ENCODE assay signal across 12 mouse cellular contexts in genomic region chr10:83850881-83851280, GRCm38 (mm10).
DNase-seq lines count a peak whose midpoint lies in the region; ATAC-seq lines count a peak whose summit lies in the region.
"Had no signal": no experiment of that assay in that cellular context is flagged by ENCODE, and none has a peak within 500 bp of the region (broad histone marks: within the 10 kb centered on the region; RNA-seq: fewer than 3 reads in every experiment).

No protein-coding gene starts in this region.

- no peaks in the 10 kb centered on the region for H3K36me3 ChIP-seq in hindbrain, embryonic 11.5 days (ENCODE audit: control insufficient read depth, insufficient read depth, low read length)
- no peaks in the 10 kb centered on the region for H3K36me3 ChIP-seq in hindbrain, embryonic 13.5 days
- no peaks in the 10 kb centered on the region for H3K36me3 ChIP-seq in midbrain, embryonic 13.5 days
- no peaks in the 10 kb centered on the region for H3K36me3 ChIP-seq in midbrain, embryonic 10.5 days
- H3K36me3 ChIP-seq in embryonic facial prominence, embryonic 10.5 days (replicated peaks): no peaks in the 10 kb centered on the region
- H3K36me3 ChIP-seq: heart, embryonic 15.5 days; lung, embryonic 15.5 days; midbrain, embryonic 15.5 days had no signal

- H3K4me3 ChIP-seq in hindbrain, embryonic 11.5 days (ENCODE audit: low read depth, low read length): no peak overlapping the region
- H3K4me3 ChIP-seq in hindbrain, embryonic 13.5 days: no peak overlapping the region
- H3K4me3 ChIP-seq in midbrain, embryonic 13.5 days (replicated peaks): no peak overlapping the region
- no peak overlapping the region for H3K4me3 ChIP-seq in midbrain, embryonic 10.5 days
- no peak overlapping the region for H3K4me3 ChIP-seq in embryonic facial prominence, embryonic 10.5 days
- H3K4me3 ChIP-seq: heart, embryonic 15.5 days; lung, embryonic 15.5 days; midbrain, embryonic 15.5 days had no signal

- no peak; the same call in 1 of the 2 replicates for ATAC-seq in hindbrain, embryonic 11.5 days (ENCODE audit: low FRiP score)
- no peak for ATAC-seq in hindbrain, embryonic 13.5 days (ENCODE audit: low FRiP score)
- peak; percentile 48; the same call in 1 of the 2 replicates for ATAC-seq in midbrain, embryonic 13.5 days
- no peak for ATAC-seq in inflammation-experienced regulatory T-cells, adult 6 months
- ATAC-seq: midbrain, embryonic 15.5 days had no signal

- H3K27me3 ChIP-seq in hindbrain, embryonic 11.5 days (ENCODE audit: control insufficient read depth, insufficient read depth, low read length): no peaks in the 10 kb centered on the region
- no peaks in the 10 kb centered on the region for H3K27me3 ChIP-seq in hindbrain, embryonic 13.5 days
- no peaks in the 10 kb centered on the region for H3K27me3 ChIP-seq in midbrain, embryonic 13.5 days
- H3K27me3 ChIP-seq in midbrain, embryonic 10.5 days (ENCODE audit: low read depth, poor library complexity, severe bottlenecking): no peaks in the 10 kb centered on the region
- H3K27me3 ChIP-seq in embryonic facial prominence, embryonic 10.5 days (replicated peaks; ENCODE audit: low read depth, poor library complexity, severe bottlenecking): no peaks in the 10 kb centered on the region; the same call in 1 of the 2 replicates
- H3K27me3 ChIP-seq: heart, embryonic 15.5 days; lung, embryonic 15.5 days; midbrain, embryonic 15.5 days had no signal

- H3K4me1 ChIP-seq in hindbrain, embryonic 11.5 days (replicated peaks; ENCODE audit: control insufficient read depth, insufficient read depth, low read length): no peaks in the 10 kb centered on the region
- peaks cover 11% of the 10 kb centered on the region for H3K4me1 ChIP-seq in hindbrain, embryonic 13.5 days (replicated peaks)
- 0 out of 2 replicates have a peak, but pooled peaks cover 8% of the 10 kb centered on the region for H3K4me1 ChIP-seq in midbrain, embryonic 13.5 days (replicated peaks)
- peaks cover 10% of the 10 kb centered on the region; the same call in 1 of the 2 replicates for H3K4me1 ChIP-seq in midbrain, embryonic 10.5 days
- peaks cover 27% of the 10 kb centered on the region for H3K4me1 ChIP-seq in embryonic facial prominence, embryonic 10.5 days

- WGBS in hindbrain, embryonic 11.5 days: 57% methylated on average over 4 of the region's 4 CpGs
- 35% methylated on average over 4 of the region's 4 CpGs for WGBS in hindbrain, embryonic 13.5 days
- WGBS in midbrain, embryonic 13.5 days: 60% methylated on average over 4 of the region's 4 CpGs
- WGBS in midbrain, embryonic 10.5 days: 75% methylated on average over 4 of the region's 4 CpGs
- 66% methylated on average over 4 of the region's 4 CpGs for WGBS in embryonic facial prominence, embryonic 10.5 days

- no peaks in the 10 kb centered on the region for H3K9me3 ChIP-seq in hindbrain, embryonic 11.5 days (ENCODE audit: control insufficient read depth, low read length)
- H3K9me3 ChIP-seq in hindbrain, embryonic 13.5 days: no peaks in the 10 kb centered on the region
- H3K9me3 ChIP-seq in midbrain, embryonic 13.5 days: no peaks in the 10 kb centered on the region
- H3K9me3 ChIP-seq in midbrain, embryonic 10.5 days (replicated peaks): no peaks in the 10 kb centered on the region
- H3K9me3 ChIP-seq in embryonic facial prominence, embryonic 10.5 days: no peaks in the 10 kb centered on the region
- H3K9me3 ChIP-seq: heart, embryonic 15.5 days; lung, embryonic 15.5 days; midbrain, embryonic 15.5 days had no signal

- H3K4me2 ChIP-seq in hindbrain, embryonic 11.5 days (replicated peaks; ENCODE audit: low read depth, low read length): no peak overlapping the region
- H3K4me2 ChIP-seq in hindbrain, embryonic 13.5 days: no peak overlapping the region
- H3K4me2 ChIP-seq in midbrain, embryonic 13.5 days (replicated peaks): no peak overlapping the region
- H3K4me2 ChIP-seq: heart, embryonic 15.5 days; lung, embryonic 15.5 days; midbrain, embryonic 15.5 days had no signal

- no peak overlapping the region for H3K27ac ChIP-seq in hindbrain, embryonic 11.5 days (ENCODE audit: low read depth, low read length)
- no peak overlapping the region for H3K27ac ChIP-seq in hindbrain, embryonic 13.5 days
- no peak overlapping the region for H3K27ac ChIP-seq in midbrain, embryonic 13.5 days
- no peak overlapping the region for H3K27ac ChIP-seq in midbrain, embryonic 10.5 days (replicated peaks)
- H3K27ac ChIP-seq in embryonic facial prominence, embryonic 10.5 days (replicated peaks): no peak overlapping the region
- H3K27ac ChIP-seq: heart, embryonic 15.5 days; lung, embryonic 15.5 days; midbrain, embryonic 15.5 days had no signal

- DNase-seq in hindbrain, embryonic 11.5 days (ENCODE audit: low spot score): peak; percentile 47
- no peak for DNase-seq in midbrain, embryonic 10.5 days (ENCODE audit: low spot score)
- peak; percentile 57 for DNase-seq in embryonic facial prominence, embryonic 10.5 days (ENCODE audit: low spot score)
- peak; percentile 30 for DNase-seq in mesoderm, embryonic 11.5 days (ENCODE audit: low read depth, low spot score)
- DNase-seq: adrenal gland, postnatal 14 days; cerebellum, postnatal 36 days had no signal

- no peak overlapping the region for H3K9ac ChIP-seq in hindbrain, embryonic 11.5 days (ENCODE audit: low read depth, low read length)
- no peak overlapping the region for H3K9ac ChIP-seq in hindbrain, embryonic 13.5 days
- no peak overlapping the region for H3K9ac ChIP-seq in midbrain, embryonic 13.5 days (replicated peaks)
- H3K9ac ChIP-seq: heart, embryonic 15.5 days; lung, embryonic 15.5 days; midbrain, embryonic 15.5 days had no signal
